Mouse (Mus musculus) MEL (cell line): ENCODE measurements around the gene Asxl2. TPM values are rescaled to one million over a fixed set of nuclear protein-coding genes. Genes with fewer than 3 reads are reported as not detected.
"Not testable (repeated sequence)": the region's sequence is repeated elsewhere in the genome, so short reads cannot be mapped to it uniquely, and the experiment has no call there.

Experiments used
- DNase-seq: peaks from one replicate; pipeline ENCODE4 v3.0.0; 2011; ENCODE audit warnings: low read depth, low spot score
- H3K27ac ChIP-seq: 2 replicates; pipeline ENCODE4 v1.5.1; 2012; ENCODE audit warnings: low read depth, mild to moderate bottlenecking, control low read depth, low read length, moderate library complexity; ENCODE audit not compliant: control insufficient read depth
- H3K27me3 ChIP-seq, 2 experiments: fragments of 150-350 bp in 1 of 2; sonication (generic) in 1 of 2; 2 replicates each; pipeline ENCODE4 v1.6.1; 2012; ENCODE audit warnings: low read length in 2 of 2, mild to moderate bottlenecking in 2 of 2, improper control_type of control experiment in 1 of 2, moderate library complexity in 1 of 2; ENCODE audit not compliant: insufficient read depth in 2 of 2, control insufficient read depth in 1 of 2
- H3K36me3 ChIP-seq, 2 experiments: 2 replicates each; pipeline ENCODE4 v1.6.1; 2012 to 2014; ENCODE audit warnings: low read length in 2 of 2, improper control_type of control experiment in 1 of 2, inconsistent platforms in 1 of 2, mild to moderate bottlenecking in 1 of 2; ENCODE audit not compliant: insufficient read depth in 2 of 2, control insufficient read depth in 1 of 2
- H3K4me1 ChIP-seq, 2 experiments: fragments of 150-350 bp in 1 of 2; sonication (generic) in 1 of 2; 2 replicates each; pipeline ENCODE4 v1.6.1; 2012; ENCODE audit warnings: low read length in 2 of 2, improper control_type of control experiment in 1 of 2, mild to moderate bottlenecking in 1 of 2; ENCODE audit not compliant: insufficient read depth in 2 of 2, control insufficient read depth in 1 of 2
- H3K4me3 ChIP-seq, 2 experiments: fragments of 150-350 bp in 1 of 2; sonication (generic) in 1 of 2; 2 replicates each; pipeline ENCODE4 v1.5.1; 2012; ENCODE audit warnings: low read depth in 2 of 2, low read length in 2 of 2, mild to moderate bottlenecking in 2 of 2, moderate library complexity in 2 of 2, control low read depth in 1 of 2, improper control_type of control experiment in 1 of 2; ENCODE audit not compliant: control insufficient read depth in 1 of 2, insufficient read depth in 1 of 2
- H3K79me2 ChIP-seq: 2 replicates; pipeline ENCODE4 v1.6.1; 2012; ENCODE audit warnings: mild to moderate bottlenecking, low read length, moderate library complexity; ENCODE audit not compliant: control insufficient read depth, poor library complexity, insufficient read depth
- H3K9ac ChIP-seq: 2 replicates; pipeline ENCODE4 v1.6.1; 2012; ENCODE audit warnings: low read depth, mild to moderate bottlenecking, control low read depth, low read length, moderate library complexity; ENCODE audit not compliant: control insufficient read depth, poor library complexity, severe bottlenecking
- H3K9me3 ChIP-seq: fragments of 150-350 bp; sonication (generic); replicated peaks from 2 replicates; pipeline ENCODE4 v1.6.1; 2012; ENCODE audit warnings: mild to moderate bottlenecking, low read length, improper control_type of control experiment, moderate library complexity; ENCODE audit not compliant: insufficient read depth
- BHLHE40 ChIP-seq: IDR thresholded peaks from 2 replicates; pipeline ENCODE4 v1.6.1; 2012; ENCODE audit warnings: low read depth, mild to moderate bottlenecking, inconsistent platforms, low read length, improper control_type of control experiment, borderline replicate concordance
- CHD2 ChIP-seq: IDR thresholded peaks from 2 replicates; pipeline ENCODE4 v1.6.1; 2011; ENCODE audit warnings: low read length, improper control_type of control experiment
- KAT2A ChIP-seq: conservative IDR thresholded peaks from 2 replicates; pipeline ENCODE4 v1.6.1; 2012; ENCODE audit warnings: low read depth, low read length, improper control_type of control experiment, inconsistent platforms
- MAFK ChIP-seq: IDR thresholded peaks from 2 replicates; pipeline ENCODE4 v1.6.1; 2011; ENCODE audit warnings: low read depth, mild to moderate bottlenecking, low read length, improper control_type of control experiment, borderline replicate concordance
- MAZ ChIP-seq: IDR thresholded peaks from 2 replicates; pipeline ENCODE4 v1.6.1; 2012; ENCODE audit warnings: low read depth, mild to moderate bottlenecking, inconsistent platforms, low read length, improper control_type of control experiment
- MXI1 ChIP-seq: IDR thresholded peaks from 2 replicates; pipeline ENCODE4 v1.6.1; 2011; ENCODE audit warnings: mild to moderate bottlenecking, low read depth, low read length, improper control_type of control experiment
- MYB ChIP-seq: IDR thresholded peaks from 2 replicates; pipeline ENCODE4 v1.6.1; 2011; ENCODE audit warnings: mild to moderate bottlenecking, low read depth, low read length, improper control_type of control experiment
- MYC ChIP-seq: IDR thresholded peaks from 2 replicates; pipeline ENCODE4 v1.6.1; 2011; ENCODE audit warnings: low read depth, mild to moderate bottlenecking, low read length, improper control_type of control experiment, moderate library complexity
- POLR2AphosphoS5 ChIP-seq: IDR thresholded peaks from 2 replicates; pipeline ENCODE4 v1.6.1; 2012; ENCODE audit warnings: low read depth, borderline replicate concordance, mild to moderate bottlenecking, inconsistent platforms, low read length, moderate library complexity, mixed read lengths
- RCOR1 ChIP-seq: IDR thresholded peaks from 2 replicates; pipeline ENCODE4 v1.6.1; 2012; ENCODE audit warnings: low read depth, mild to moderate bottlenecking, inconsistent platforms, low read length, improper control_type of control experiment
- SIN3A ChIP-seq: IDR thresholded peaks from 2 replicates; pipeline ENCODE4 v1.6.1; 2012; ENCODE audit warnings: low read length, improper control_type of control experiment, inconsistent platforms
- TCF12 ChIP-seq: IDR thresholded peaks from 2 replicates; pipeline ENCODE4 v1.6.1; 2014; ENCODE audit warnings: low read depth, mild to moderate bottlenecking, inconsistent platforms, low read length, improper control_type of control experiment, moderate library complexity
- ZC3H11A ChIP-seq: IDR thresholded peaks from 2 replicates; pipeline ENCODE4 v1.6.1; 2012; ENCODE audit warnings: low read depth, mild to moderate bottlenecking, inconsistent platforms, low read length, improper control_type of control experiment
- ZKSCAN1 ChIP-seq: IDR thresholded peaks from 2 replicates; pipeline ENCODE4 v1.6.1; 2012; ENCODE audit warnings: low read depth, mild to moderate bottlenecking, inconsistent platforms, low read length, improper control_type of control experiment, moderate library complexity
- ZMIZ1 ChIP-seq: IDR thresholded peaks from 2 replicates; pipeline ENCODE4 v1.6.1; 2012; ENCODE audit warnings: low read depth, mild to moderate bottlenecking, inconsistent platforms, low read length, improper control_type of control experiment, moderate library complexity
- polyA plus RNA-seq, 2 experiments: library from polyadenylated mRNA; stranded (reverse) in 1 of 2; unstranded in 1 of 2; fragments of >175 nt in 1 of 2; fragments of >200 nt in 1 of 2; gene quantifications; 2 replicates each; pipeline versions ENCODE4 v1.2.1 to v1.2.4; 2012; ENCODE audit warnings: low replicate concordance in 2 of 2, low read depth in 1 of 2; ENCODE audit not compliant: insufficient read length in 2 of 2, insufficient read depth in 1 of 2, missing spikeins in 1 of 2
- total RNA-seq: library from RNA; depleted of rRNA; stranded (reverse); fragments of 300-350 nt; gene quantifications from 2 replicates; pipeline ENCODE4 v1.2.3, GENCODE M21; 2012

Asxl2 gene
- total and polyA plus RNA-seq, 3 experiments: 18.8 to 62.0 (median 26.2) TPM

DNA sequence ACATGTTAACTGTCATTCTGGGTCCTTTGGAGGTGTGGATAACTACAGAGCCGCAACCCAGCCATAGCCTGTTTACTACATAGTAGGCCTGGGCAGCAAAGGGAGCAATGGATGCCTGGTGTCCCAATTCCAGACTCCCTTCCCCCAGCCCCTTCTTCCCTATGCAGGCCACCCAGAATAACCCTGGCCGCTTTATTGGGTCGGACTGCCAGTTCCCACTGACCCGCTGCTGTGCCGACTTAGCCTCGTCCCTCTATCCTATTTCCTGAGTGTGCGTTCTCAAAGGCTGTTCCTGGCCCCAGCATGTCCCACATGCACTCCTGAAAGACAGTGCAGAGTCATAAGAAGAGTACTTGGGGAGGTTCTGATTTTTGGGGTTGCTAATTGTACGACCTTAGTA lies 29.7 kb upstream of the Asxl2 start:
- H3K36me3 ChIP-seq: no peaks in the 10 kb centered on the region
- H3K79me2 ChIP-seq: no peaks in the 10 kb centered on the region
- DNase-seq: no peak
- no peak for TF ChIP-seq ZC3H11A
- H3K9me3 ChIP-seq: no peaks in the 10 kb centered on the region
- H3K9ac ChIP-seq: no peak overlapping the region
- no peak overlapping the region for H3K4me3 ChIP-seq
- no peak overlapping the region for H3K27ac ChIP-seq
- H3K27me3 ChIP-seq: no peaks in the 10 kb centered on the region
- no peaks in the 10 kb centered on the region for H3K4me1 ChIP-seq

DNA sequence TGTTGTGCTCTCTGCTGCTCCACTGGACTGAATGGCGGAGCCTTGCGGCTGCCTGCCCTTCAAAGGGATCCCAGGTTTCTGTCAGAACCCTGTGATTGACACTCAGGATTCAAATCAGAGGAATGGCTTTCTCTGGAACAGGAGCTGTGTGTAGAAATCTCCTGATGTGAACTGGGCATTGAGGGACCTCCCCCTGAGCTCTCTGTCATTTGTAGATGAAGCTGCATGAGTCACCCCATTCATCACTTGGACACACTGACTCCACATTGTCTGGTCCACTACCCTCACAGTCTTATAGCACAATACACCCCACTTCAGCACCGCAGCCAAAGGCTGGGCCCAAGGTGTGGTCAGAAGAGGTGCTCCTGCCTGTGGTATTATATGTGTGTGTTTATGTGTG lies 21.0 kb upstream of the Asxl2 start:
- not testable (repeated sequence) for H3K27ac ChIP-seq

DNA sequence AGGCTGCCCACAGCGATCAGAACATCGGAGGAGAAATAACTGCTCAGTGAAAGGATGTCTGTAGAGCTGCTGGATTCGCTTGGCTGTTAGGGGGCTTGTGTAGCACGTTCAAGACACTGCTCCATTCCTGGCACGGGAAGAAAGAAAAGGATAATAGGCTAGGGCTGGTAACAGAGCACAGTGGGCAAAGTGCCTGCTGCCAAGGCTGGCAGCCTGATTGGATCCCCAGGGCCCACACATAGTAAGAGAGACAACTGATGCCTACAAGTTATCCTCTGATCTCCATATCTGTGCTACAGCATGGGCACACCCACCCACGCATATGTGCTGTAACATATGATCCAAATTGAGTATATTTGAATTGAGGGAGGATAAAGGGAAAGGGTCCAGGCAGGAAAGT lies 20.1 kb upstream of the Asxl2 start:
- no peaks in the 10 kb centered on the region for H3K9me3 ChIP-seq
- TF ChIP-seq ZKSCAN1: no peak
- no peak for TF ChIP-seq BHLHE40
- no peak for TF ChIP-seq MYC
- no peak for TF ChIP-seq MXI1
- no peak for TF ChIP-seq MAZ
- TF ChIP-seq ZMIZ1: no peak
- no peak for TF ChIP-seq RCOR1
- no peak for TF ChIP-seq MYB
- no peaks in the 10 kb centered on the region for H3K4me1 ChIP-seq
- no peak overlapping the region for H3K4me3 ChIP-seq
- no peak for DNase-seq
- no peaks in the 10 kb centered on the region for H3K79me2 ChIP-seq
- H3K27me3 ChIP-seq: no peaks in the 10 kb centered on the region
- H3K9ac ChIP-seq: no peak overlapping the region
- H3K27ac ChIP-seq: no peak overlapping the region
- H3K36me3 ChIP-seq: peaks cover 0 to 4% of the 10 kb centered on the region in 2 experiments; a peak in 3 of 4 replicates

More for the DNA sequence above, 21.0 kb upstream of the Asxl2 start:
- not testable (repeated sequence) for H3K4me3 ChIP-seq, DNase-seq, H3K9ac ChIP-seq, H3K79me2 ChIP-seq, H3K9me3 ChIP-seq, H3K27me3 ChIP-seq, H3K4me1 ChIP-seq, H3K36me3 ChIP-seq

DNA sequence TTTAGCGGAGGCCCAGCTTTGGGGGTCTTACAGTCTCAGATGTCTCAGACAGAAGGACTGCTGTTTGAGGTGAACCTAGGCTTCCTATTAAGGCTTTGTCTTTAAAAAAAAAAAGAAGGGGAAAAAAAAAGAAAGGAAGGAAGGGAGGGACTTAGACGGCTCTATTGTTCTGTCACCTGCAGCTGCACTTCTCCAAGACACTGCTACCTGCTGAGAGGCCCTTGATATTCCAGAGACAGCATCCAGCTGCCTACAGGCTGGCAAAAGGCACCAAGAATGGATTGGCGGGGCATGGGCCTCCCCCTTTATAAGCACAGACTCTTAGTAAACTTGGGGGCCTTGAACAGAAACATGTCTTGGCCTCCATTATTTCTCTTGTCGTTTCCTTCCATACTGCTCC lies 11.7 kb upstream of the Asxl2 start:
- no peaks in the 10 kb centered on the region for H3K79me2 ChIP-seq
- no peaks in the 10 kb centered on the region for H3K9me3 ChIP-seq
- H3K27me3 ChIP-seq: no peaks in the 10 kb centered on the region
- H3K9ac ChIP-seq: no peak overlapping the region
- no peak for DNase-seq
- H3K27ac ChIP-seq: no peak overlapping the region
- H3K36me3 ChIP-seq: peaks cover 0 to 2% of the 10 kb centered on the region in 2 experiments; a peak in 2 of 4 replicates
- H3K4me3 ChIP-seq: no peak overlapping the region
- H3K4me1 ChIP-seq: 0 out of 4 replicates have a peak, but pooled peaks cover 0 to 2% of the 10 kb centered on the region in 2 experiments
- TF ChIP-seq POLR2AphosphoS5: no peak
- no peak for TF ChIP-seq MXI1
- no peak for TF ChIP-seq MYB
- no peak for TF ChIP-seq MAFK
- TF ChIP-seq CHD2: no peak
- TF ChIP-seq KAT2A: no peak
- no peak for TF ChIP-seq TCF12
- no peak for TF ChIP-seq SIN3A
